Mouse (Mus musculus): Measurements from ENCODE around the gene Cyb5r1.

GRCm38 (mm10) chr1:134426289-134426688, 20.9 kb downstream of the Cyb5r1 start:
- TF ChIP-seq CTCF (conservative IDR thresholded peaks at IDR 0.05; ENCODE audit: insufficient read depth, insufficient read length, low read depth, low read length): no peak
- TF ChIP-seq POLR2A (IDR thresholded peaks at IDR 0.05; ENCODE audit: low read depth, low read length): no peak
